Mouse (Mus musculus) MEL (cell line): ENCODE measurements at regions not wholly inside any gene's neighbourhood (a gene's known extent, or its start where the extent isn't known, plus 50 kb on each side); places are given as distances from the start of the nearest gene placed in this dataset.

Experiments
- HCFC1 ChIP-seq: IDR thresholded peaks from 2 replicates; pipeline ENCODE4 v1.6.1; 2012; ENCODE audit warnings: low read depth, mild to moderate bottlenecking, inconsistent platforms, low read length, improper control_type of control experiment, moderate library complexity
- MAFK ChIP-seq: IDR thresholded peaks from 2 replicates; pipeline ENCODE4 v1.6.1; 2011; ENCODE audit warnings: low read depth, mild to moderate bottlenecking, low read length, improper control_type of control experiment, borderline replicate concordance
- MYB ChIP-seq: IDR thresholded peaks from 2 replicates; pipeline ENCODE4 v1.6.1; 2011; ENCODE audit warnings: mild to moderate bottlenecking, low read depth, low read length, improper control_type of control experiment
- POLR2A ChIP-seq, 2 experiments: IDR thresholded peaks; 2 replicates each; pipeline ENCODE4 v1.6.1; 2011 to 2012; ENCODE audit warnings: low read length in 2 of 2, mild to moderate bottlenecking in 2 of 2, control low read depth in 1 of 2, improper control_type of control experiment in 1 of 2, low read depth in 1 of 2, moderate library complexity in 1 of 2; ENCODE audit not compliant: control insufficient read depth in 1 of 2, insufficient read depth in 1 of 2, poor library complexity in 1 of 2
- UBTF ChIP-seq: IDR thresholded peaks from 2 replicates; pipeline ENCODE4 v1.6.1; 2012; ENCODE audit warnings: low read depth, mild to moderate bottlenecking, inconsistent platforms, low read length, improper control_type of control experiment, moderate library complexity, borderline replicate concordance; ENCODE audit not compliant: insufficient read depth

GRCm38 (mm10) chr14:47909129-47909528 lies 211.5 kb upstream of the Peli2 start:
- no peak for TF ChIP-seq MYB
- no peak for TF ChIP-seq HCFC1
- TF ChIP-seq MAFK, result no peak
- no peak for TF ChIP-seq POLR2A (IDR thresholded peaks at IDR 0.05; ENCODE audit: control insufficient read depth in 1 of 2, insufficient read depth in 1 of 2, low read depth in 1 of 2, low read length in 2 of 2, poor library complexity in 1 of 2)
- no peak for TF ChIP-seq UBTF
